Mouse (Mus musculus): Measurements from ENCODE around the gene Nccrp1.

DNA sequence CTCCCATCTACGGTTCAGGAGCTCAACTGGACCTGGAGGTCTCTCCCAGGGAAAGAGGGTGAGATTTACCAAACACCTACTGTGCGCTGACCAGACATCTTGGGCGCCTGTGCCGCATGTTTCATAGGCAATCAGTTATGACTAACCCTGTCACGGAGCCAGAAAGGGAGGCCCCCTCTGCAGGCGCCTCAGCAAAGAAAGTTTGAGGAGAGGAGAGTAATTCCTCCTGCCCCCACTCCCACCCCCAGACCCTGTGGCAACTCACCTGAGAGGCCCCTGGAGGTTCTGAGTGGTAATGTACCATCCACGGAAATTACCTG lies 1.2 kb downstream of the Nccrp1 start:
- TF ChIP-seq CTCF (IDR thresholded peaks at IDR 0.05) (no peak), EP300 (IDR thresholded peaks at IDR 0.05; ENCODE audit: insufficient read depth, low read depth, low read length) (no peak), POLR2A (IDR thresholded peaks at IDR 0.05; ENCODE audit: insufficient read depth, low read depth, low read length) (no peak)

Data from heart, adult 2 months (tissue).